Mouse (Mus musculus) liver, embryonic 11.5 days (tissue): ENCODE data around the gene Flrt2. TPM values are rescaled to one million over a fixed set of nuclear protein-coding genes. Genes with fewer than 3 reads are reported as not detected.

ENCODE experiments used
- ATAC-seq: fragments of 200-750 bp; cut with Nextera tagmentation; replicated peaks from 2 replicates; pipeline ENCODE4 v1.8.0; 2017; ENCODE audit warnings: moderate number of reproducible peaks, mild to moderate bottlenecking, moderate TSS enrichment, moderate library complexity; ENCODE audit not compliant: low FRiP score
- DNase-seq: peaks from one replicate; pipeline ENCODE4 v3.0.0-alpha.2; 2017; ENCODE audit warnings: low spot score
- H3K27ac ChIP-seq: fragments of 300-500 bp; sonication (generic); 2 replicates; pipeline ENCODE4 v1.5.1; 2014; ENCODE audit warnings: mild to moderate bottlenecking, low read depth, low read length, control low read depth
- H3K27me3 ChIP-seq: fragments of 300-500 bp; sonication (generic); replicated peaks from 2 replicates; pipeline ENCODE4 v1.6.1; 2014; ENCODE audit warnings: low read length, mixed read lengths; ENCODE audit not compliant: control insufficient read depth, insufficient read depth
- H3K36me3 ChIP-seq: fragments of 300-500 bp; sonication (generic); 2 replicates; pipeline ENCODE4 v1.6.1; 2014; ENCODE audit warnings: mild to moderate bottlenecking, low read length, moderate library complexity, mixed read lengths; ENCODE audit not compliant: control insufficient read depth, insufficient read depth
- H3K4me1 ChIP-seq: fragments of 300-500 bp; sonication (generic); replicated peaks from 2 replicates; pipeline ENCODE4 v1.6.1; 2014; ENCODE audit warnings: low read length, mixed read lengths; ENCODE audit not compliant: control insufficient read depth, insufficient read depth
- H3K4me2 ChIP-seq: fragments of 300-500 bp; sonication (generic); 2 replicates; pipeline ENCODE4 v1.6.1; 2014; ENCODE audit warnings: mild to moderate bottlenecking, control low read depth, moderate library complexity
- H3K4me3 ChIP-seq: fragments of 300-500 bp; sonication (generic); 2 replicates; pipeline ENCODE4 v1.5.1; 2014; ENCODE audit warnings: low read depth, low read length, control low read depth
- H3K9ac ChIP-seq: fragments of 300-500 bp; sonication (generic); 2 replicates; pipeline ENCODE4 v1.6.1; 2014; ENCODE audit warnings: low read depth, low read length, control low read depth
- H3K9me3 ChIP-seq: fragments of 300-500 bp; sonication (generic); 2 replicates; pipeline ENCODE4 v1.6.1; 2016; ENCODE audit warnings: low read length, inconsistent platforms, mixed read lengths; ENCODE audit not compliant: control insufficient read depth
- WGBS: fragments of 180-500 bp; shearing (Covaris S2); extraction: QIAGEN DNeasy Blood & Tissue Kit; methylation state at CpG from one replicate; pipeline ENCODE4 v1.1.7; 2014; 5-methylcytosine and 5-hydroxymethylcytosine counted together
- polyA plus RNA-seq: library from polyadenylated mRNA; unstranded; fragments of >200 nt; fragmentation: Nextera tagmentation; extraction: Ambion mirVana; gene quantifications from 2 replicates; pipeline ENCODE4 v1.2.1, GENCODE M21; 2014

Flrt2 gene
- polyA plus RNA-seq, 1 experiment from 2014 or later: 8.6 TPM

DNA sequence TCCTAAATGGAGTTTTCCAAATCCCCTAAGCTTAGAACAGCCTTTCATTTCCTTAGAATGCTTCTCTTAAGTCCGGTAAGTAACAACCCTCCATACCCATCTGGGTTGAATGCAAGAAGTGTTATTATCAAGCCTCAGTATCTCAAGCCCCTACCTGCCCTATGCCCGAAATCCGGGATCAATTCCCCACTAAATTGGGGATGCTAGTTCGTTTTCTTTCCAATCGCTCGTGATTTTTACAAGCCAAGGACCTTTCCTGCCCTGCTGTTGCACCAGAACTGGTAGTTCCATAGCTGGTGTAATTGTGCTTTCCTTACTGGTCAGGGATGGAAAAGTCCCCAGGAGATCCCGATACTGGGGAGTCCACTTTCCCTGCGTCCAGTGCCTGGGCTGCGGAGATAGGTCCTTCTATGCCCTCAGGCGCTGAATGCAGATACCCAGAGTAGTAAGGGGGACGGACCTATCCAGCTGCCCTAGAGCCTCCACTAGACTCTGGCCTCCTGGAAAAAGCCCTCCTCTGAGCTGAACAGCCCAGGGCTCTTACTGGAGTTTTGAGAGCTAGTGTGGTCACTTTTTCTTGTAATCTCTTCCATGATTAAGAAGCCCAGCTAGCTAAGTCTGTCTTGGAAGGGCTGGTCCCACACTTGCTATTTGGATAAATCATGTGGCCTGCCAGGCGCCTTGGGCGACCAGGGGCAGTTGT, 1.1 kb downstream of the Flrt2 start:
- Histone ChIP-seq H3K36me3 (no peaks in the 10 kb centered on the region), H3K9me3 (no peaks in the 10 kb centered on the region), H3K4me1 (no peaks in the 10 kb centered on the region), H3K27ac (no peak overlapping the region), H3K4me3 (peak overlapping the region; percentile 35), H3K4me2 (peak overlapping the region; percentile 70), H3K9ac (no peak overlapping the region), H3K27me3 (peaks cover 59% of the 10 kb centered on the region)
- no peak for ATAC-seq
- 2% methylated on average over 13 of the region's 13 CpGs for WGBS
- DNase-seq: no peak

DNA sequence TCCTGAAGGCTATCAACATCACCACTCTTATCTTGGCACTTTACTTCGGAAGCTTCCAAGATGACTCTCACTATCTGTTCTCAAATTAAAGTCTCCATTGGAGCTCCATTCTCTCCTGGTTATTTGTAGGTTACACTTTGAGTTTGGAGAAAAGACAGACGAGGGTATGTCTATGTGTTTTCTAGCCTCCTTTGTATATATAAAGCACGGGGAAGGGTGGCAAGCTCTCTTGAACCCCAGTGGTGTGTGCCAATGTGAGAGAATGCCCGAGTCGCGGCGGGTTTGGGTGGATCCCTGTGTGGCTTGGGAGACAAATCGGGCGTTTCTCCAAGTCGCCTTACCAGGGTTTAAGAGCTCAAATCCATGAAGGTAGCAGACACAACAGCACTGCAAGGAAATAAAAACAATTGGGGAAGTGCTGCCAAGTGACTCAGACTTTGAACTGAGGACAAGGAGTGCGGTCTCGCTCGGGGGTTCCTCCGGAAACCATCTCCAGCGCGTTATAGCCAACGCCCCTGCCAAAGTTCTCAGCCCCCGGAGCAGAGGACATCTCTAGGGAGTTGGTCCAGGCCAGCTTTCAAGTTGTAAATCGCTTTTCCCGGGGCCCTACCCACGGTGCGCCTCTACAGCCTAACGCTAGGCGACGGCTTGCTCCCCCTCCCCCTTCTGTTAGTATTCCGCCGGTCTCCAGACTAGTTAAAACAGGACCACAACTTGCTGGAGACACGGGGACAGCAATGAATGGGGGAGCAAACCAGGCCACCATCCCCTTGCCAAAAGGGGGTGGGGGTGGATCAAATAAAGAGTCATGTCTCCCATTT, 1.8 kb downstream of the Flrt2 start:
- DNase-seq (peak; percentile 35), ATAC-seq (no peak; the same call in 1 of the 2 replicates)
- Histone ChIP-seq H3K36me3 (no peaks in the 10 kb centered on the region), H3K9ac (no peak overlapping the region), H3K4me1 (no peaks in the 10 kb centered on the region), H3K9me3 (no peaks in the 10 kb centered on the region), H3K4me3 (peak overlapping the region; percentile 63), H3K27me3 (peaks cover 59% of the 10 kb centered on the region), H3K27ac (no peak overlapping the region), H3K4me2 (peak overlapping the region; percentile 70)
- under 1% methylated on average over 28 of the region's 28 CpGs for WGBS

DNA sequence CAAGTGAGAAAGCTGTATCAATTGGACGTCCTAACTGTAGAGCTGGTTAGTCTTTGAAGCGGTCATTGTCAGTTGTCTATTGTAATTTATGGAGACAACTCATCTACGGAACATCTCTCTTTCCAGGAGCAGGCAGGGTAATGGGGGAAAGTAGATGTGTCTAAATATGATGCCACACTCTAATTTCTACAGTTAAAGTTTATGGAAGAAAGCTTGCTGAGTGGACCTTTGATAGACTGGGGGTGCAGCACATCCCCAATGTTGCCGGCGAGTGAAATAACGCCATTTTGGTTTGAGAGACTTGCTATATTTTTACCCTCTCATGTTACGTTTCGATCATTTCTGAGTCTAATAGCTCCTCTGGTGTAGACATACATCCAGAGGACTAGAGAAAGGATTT, 2.5 kb downstream of the Flrt2 start:
- Histone ChIP-seq H3K4me2 (peak overlapping the region; percentile 70), H3K9ac (no peak overlapping the region), H3K36me3 (no peaks in the 10 kb centered on the region), H3K27ac (no peak overlapping the region), H3K9me3 (no peaks in the 10 kb centered on the region), H3K27me3 (peaks cover 59% of the 10 kb centered on the region), H3K4me1 (no peaks in the 10 kb centered on the region), H3K4me3 (peak overlapping the region; percentile 63)
- 0% methylated on average over 8 of the region's 8 CpGs for WGBS
- no peak for DNase-seq
- ATAC-seq: no peak

DNA sequence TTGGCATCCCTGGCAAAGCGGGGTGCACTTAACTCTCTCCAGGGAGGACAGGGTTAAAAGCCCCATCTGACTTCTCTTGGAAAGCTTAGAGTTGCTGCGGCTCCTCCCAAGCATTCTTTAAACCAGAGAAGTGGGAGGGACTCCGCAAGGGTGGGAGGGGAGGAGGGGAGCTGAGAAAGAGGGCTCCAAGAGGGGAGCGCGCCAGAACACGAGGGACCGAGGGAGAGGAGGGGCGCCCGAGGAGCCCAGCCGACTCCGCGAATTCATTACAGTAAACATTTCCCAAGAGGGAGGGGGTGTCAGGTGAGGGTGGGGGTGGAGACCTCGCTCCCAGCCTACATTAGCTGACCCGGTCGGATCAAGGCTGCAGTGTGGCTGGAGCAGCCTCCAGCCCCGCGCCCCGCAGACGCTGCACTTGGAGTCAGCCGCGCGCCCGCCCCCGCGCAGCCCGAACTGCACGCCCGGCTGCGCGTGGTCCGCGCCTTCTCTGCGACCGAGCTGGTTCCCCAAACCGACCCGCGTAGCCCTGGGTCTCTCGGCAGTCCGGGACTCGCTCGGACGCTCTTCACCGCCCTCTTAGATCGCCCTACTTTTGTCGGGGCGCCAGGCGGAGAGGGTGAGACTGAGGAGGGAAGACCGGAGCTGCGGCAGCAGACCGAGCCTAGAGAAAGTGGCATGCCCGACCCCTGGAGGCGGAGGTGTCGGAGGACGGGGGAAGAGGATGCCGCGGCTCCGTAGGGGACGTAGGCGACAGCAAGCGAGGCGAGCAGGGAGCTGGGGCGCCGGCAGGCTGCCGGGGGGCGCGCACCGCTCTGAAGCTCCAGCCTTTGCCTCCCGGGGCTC, 3.2 kb downstream of the Flrt2 start:
- Histone ChIP-seq H3K27me3 (peaks cover 59% of the 10 kb centered on the region), H3K27ac (peak overlapping the region; percentile 52), H3K4me2 (peak overlapping the region; percentile 70), H3K4me3 (peak overlapping the region; percentile 63), H3K36me3 (no peaks in the 10 kb centered on the region), H3K4me1 (no peaks in the 10 kb centered on the region), H3K9ac (peak overlapping the region; percentile 51), H3K9me3 (no peaks in the 10 kb centered on the region)
- WGBS: under 1% methylated on average over 66 of the region's 68 CpGs
- peak; percentile 68 for DNase-seq
- peak; percentile 69 for ATAC-seq

DNA sequence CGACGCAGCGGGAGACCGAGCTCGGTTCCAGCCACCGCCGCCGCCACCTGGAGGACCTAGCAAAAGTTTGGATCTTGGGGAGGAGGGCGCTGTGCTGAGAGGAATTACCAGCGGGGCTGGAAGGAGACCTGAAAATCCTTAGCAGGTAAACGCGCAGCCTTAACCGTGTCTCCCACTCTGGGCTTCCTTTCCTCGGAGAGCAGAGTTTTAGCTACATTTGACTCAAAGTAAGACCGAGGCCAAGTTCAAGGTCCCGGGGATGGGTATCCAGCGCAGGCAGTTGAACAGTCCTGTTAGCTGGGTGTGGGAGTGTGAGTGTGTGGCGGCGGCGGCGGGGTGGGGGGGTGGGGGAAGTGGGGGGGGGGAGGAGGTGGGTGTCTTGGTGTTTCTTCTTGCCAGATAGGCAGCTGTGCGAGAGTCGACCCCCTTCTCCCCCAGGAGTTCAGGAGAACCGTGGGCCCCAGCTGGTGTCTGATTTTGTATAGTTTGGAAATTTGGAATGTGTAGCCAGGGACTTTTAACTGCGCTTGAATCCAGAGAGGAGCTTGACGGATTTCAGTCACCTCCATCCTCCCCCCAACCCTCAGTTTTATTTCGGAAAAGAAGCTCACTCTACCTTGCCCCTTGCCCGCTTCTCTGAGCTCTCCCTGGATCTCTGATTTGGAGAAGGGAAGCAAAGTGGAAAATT, 4.0 kb downstream of the Flrt2 start:
- peak overlapping the region; percentile 52; the same call in 1 of the 2 replicates for H3K27ac ChIP-seq
- peak overlapping the region; percentile 51 for H3K9ac ChIP-seq
- peak overlapping the region; percentile 70 for H3K4me2 ChIP-seq
- H3K4me1 ChIP-seq: no peaks in the 10 kb centered on the region
- H3K9me3 ChIP-seq: no peaks in the 10 kb centered on the region
- WGBS: 1% methylated on average over 28 of the region's 28 CpGs
- DNase-seq: no peak
- ATAC-seq: no peak
- H3K4me3 ChIP-seq: peak overlapping the region; percentile 63
- H3K36me3 ChIP-seq: no peaks in the 10 kb centered on the region
- H3K27me3 ChIP-seq: peaks cover 57% of the 10 kb centered on the region

DNA sequence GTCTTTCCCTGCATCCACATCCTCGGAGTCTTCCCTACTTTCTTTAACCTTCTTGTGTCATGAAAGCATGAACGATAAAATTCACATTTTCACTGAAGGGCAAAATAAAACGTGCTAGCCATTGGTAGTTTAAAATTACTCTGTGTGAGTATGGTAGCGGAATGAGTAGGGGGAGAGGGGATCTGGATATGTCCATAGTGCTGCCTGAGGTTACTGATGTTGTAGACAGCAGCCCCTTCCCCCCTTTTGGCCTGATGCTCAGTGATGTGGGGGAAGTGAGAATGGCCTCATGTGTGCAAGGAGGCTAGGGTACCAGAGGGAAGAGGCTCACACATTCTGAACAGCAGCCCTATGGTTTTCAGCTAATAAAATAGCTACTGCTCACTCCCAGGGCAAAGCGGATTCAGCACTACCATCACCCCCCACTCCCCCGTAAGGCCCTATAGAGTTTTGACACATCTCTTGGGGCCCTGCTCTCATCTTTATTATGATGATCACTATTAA, 4.5 kb downstream of the Flrt2 start:
- H3K4me3 ChIP-seq: peak overlapping the region; percentile 63
- DNase-seq: peak; percentile 36

DNA sequence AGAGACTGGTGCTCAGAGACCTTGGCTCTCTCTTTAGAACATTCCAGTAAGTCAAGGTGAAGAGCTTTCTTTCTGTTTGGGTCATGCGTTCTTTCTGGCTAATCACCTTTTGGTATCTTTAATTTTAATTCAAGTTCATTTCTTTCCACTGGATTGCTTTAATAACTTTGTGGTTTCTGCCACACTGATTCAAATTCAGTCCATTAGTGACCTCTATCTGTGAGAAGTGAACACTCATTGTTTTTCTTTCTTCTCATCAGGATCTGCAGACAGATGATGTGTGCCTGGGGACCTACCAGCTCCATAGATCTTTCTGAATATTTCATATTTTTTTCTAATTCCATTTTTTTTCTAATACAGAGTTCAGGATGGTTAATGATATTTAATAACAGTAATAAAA, 6.5 kb downstream of the Flrt2 start:
- Histone ChIP-seq H3K9ac (no peak overlapping the region), H3K27me3 (peaks cover 32% of the 10 kb centered on the region), H3K27ac (no peak overlapping the region), H3K4me1 (no peaks in the 10 kb centered on the region), H3K4me2 (peak overlapping the region; percentile 11; the same call in 1 of the 2 replicates), H3K36me3 (no peaks in the 10 kb centered on the region), H3K4me3 (no peak overlapping the region), H3K9me3 (no peaks in the 10 kb centered on the region)
- WGBS: 44% methylated on average over 1 of the region's 1 CpGs
- no peak for ATAC-seq
- DNase-seq: no peak

More for the DNA sequence above, 4.5 kb downstream of the Flrt2 start:
- H3K4me2 ChIP-seq: peak overlapping the region; percentile 70
- ATAC-seq: no peak
- no peak overlapping the region for H3K27ac ChIP-seq
- H3K27me3 ChIP-seq: peaks cover 51% of the 10 kb centered on the region
- H3K9me3 ChIP-seq: no peaks in the 10 kb centered on the region
- 7% methylated on average over 6 of the region's 6 CpGs for WGBS
- no peaks in the 10 kb centered on the region for H3K4me1 ChIP-seq
- H3K36me3 ChIP-seq: no peaks in the 10 kb centered on the region
- no peak overlapping the region; the same call in 1 of the 2 replicates for H3K9ac ChIP-seq

DNA sequence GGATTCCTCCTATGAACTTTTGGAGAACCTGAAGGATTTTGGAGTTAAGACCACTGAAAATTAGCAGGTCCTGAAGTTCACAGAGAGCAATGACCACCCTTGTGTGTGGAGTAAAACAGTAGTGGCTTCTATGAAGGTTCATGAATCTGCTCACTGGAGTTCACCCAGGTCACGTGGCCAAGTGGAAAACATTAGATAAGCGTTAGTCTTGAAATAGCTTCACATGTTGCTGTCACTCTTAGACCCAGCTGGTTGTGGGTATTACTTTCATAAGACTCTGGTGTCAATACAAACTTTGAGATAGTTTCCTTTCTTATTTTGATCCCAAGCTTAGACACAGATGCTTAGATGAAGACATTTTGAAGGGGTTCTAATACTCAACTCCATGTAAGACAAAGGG, 8.7 kb downstream of the Flrt2 start:
- ATAC-seq (no peak), DNase-seq (no peak)
- H3K4me2 ChIP-seq: no peak overlapping the region
- H3K27ac ChIP-seq: no peak overlapping the region
- H3K4me1 ChIP-seq: no peaks in the 10 kb centered on the region
- H3K9ac ChIP-seq: no peak overlapping the region
- WGBS: 53% methylated on average over 2 of the region's 2 CpGs
- H3K27me3 ChIP-seq: peaks cover 10% of the 10 kb centered on the region
- H3K4me3 ChIP-seq: no peak overlapping the region
- H3K36me3 ChIP-seq: no peaks in the 10 kb centered on the region
- H3K9me3 ChIP-seq: no peaks in the 10 kb centered on the region
